Mouse (Mus musculus) left cerebral cortex, adult 18-20 months (tissue): ENCODE results near the gene Pttg1ip. TPM values are rescaled to one million over a fixed set of nuclear protein-coding genes. Genes with fewer than 3 reads are reported as not detected.

Source experiments
- DNase-seq, 2 experiments: peaks; one replicate each; pipeline ENCODE4 v3.0.0; 2021 to 2022; ENCODE audit warnings: low spot score in 2 of 2, mixed read lengths in 1 of 2
- long read RNA-seq, 2 experiments: library from polyadenylated mRNA; stranded (forward); transcript quantifications; one replicate each; pipeline ENCODE4 v2.0.0; 2021
- total RNA-seq, 2 experiments: library from RNA; stranded (reverse); gene quantifications; 2 replicates each; pipeline ENCODE4 v1.2.3; 2021

The Pttg1ip gene
- 10 to 100 TPM; 67.0 to 72.0 TPM for total RNA-seq
- long read RNA-seq, experiment 1, transcript Pttg1ip-201 (6 exons, 2,294 nt), result major isoform, 99 of 118 reads
- long read RNA-seq, experiment 1, partial matches to known transcripts, result 2 of 118 reads
- long read RNA-seq, experiment 1, other reads (novel, unspliced or antisense), result 13 of 118 reads
- long read RNA-seq, experiment 2, transcript Pttg1ip-201 (6 exons, 2,294 nt), result major isoform, 64 of 86 reads
- long read RNA-seq, experiment 2, partial matches to known transcripts, result 3 of 86 reads
- long read RNA-seq, experiment 2, other reads (novel, unspliced or antisense), result 15 of 86 reads

- peak; percentile 91 to 96 for DNase-seq
Measured at GRCm38 (mm10) chr10:77581408-77582284, at the start of gene Pttg1ip. Gene Pttg1ip (plus strand): TSS chr10:77581720.

GRCm38 (mm10) chr10:77532020-77532413, 49.5 kb upstream of the Pttg1ip start:
- DNase-seq, result no peak

- no peak for DNase-seq
Measured at GRCm38 (mm10) chr10:77536727-77537126, 44.8 kb upstream of the Pttg1ip start.

- no peak for DNase-seq
Measured at GRCm38 (mm10) chr10:77537215-77538209, 44.0 kb upstream of the Pttg1ip start.

- DNase-seq, result no peak
Measured at GRCm38 (mm10) chr10:77539320-77539945, 42.1 kb upstream of the Pttg1ip start.

- no peak for DNase-seq
Measured at GRCm38 (mm10) chr10:77540576-77541102, 40.9 kb upstream of the Pttg1ip start.

- no peak for DNase-seq
Measured at GRCm38 (mm10) chr10:77541864-77542666, 39.5 kb upstream of the Pttg1ip start.

GRCm38 (mm10) chr10:77543226-77543625, 38.3 kb upstream of the Pttg1ip start:
- DNase-seq, result peak in 1 of 2 experiments; percentile 21

GRCm38 (mm10) chr10:77544916-77545315, 36.6 kb upstream of the Pttg1ip start:
- DNase-seq, result peak; percentile 75 to 79

GRCm38 (mm10) chr10:77548576-77548975, 32.9 kb upstream of the Pttg1ip start:
- no peak for DNase-seq

GRCm38 (mm10) chr10:77550874-77551273, 30.6 kb upstream of the Pttg1ip start:
- no peak for DNase-seq

- no peak for DNase-seq
Measured at GRCm38 (mm10) chr10:77552162-77552561, 29.4 kb upstream of the Pttg1ip start.

GRCm38 (mm10) chr10:77553285-77553684, 28.2 kb upstream of the Pttg1ip start:
- DNase-seq, result no peak

GRCm38 (mm10) chr10:77554918-77555317, 26.6 kb upstream of the Pttg1ip start:
- DNase-seq, result no peak

- no peak for DNase-seq
Measured at GRCm38 (mm10) chr10:77556631-77557030, 24.9 kb upstream of the Pttg1ip start.

GRCm38 (mm10) chr10:77557641-77558040, 23.9 kb upstream of the Pttg1ip start:
- no peak for DNase-seq

- DNase-seq, result no peak
Measured at GRCm38 (mm10) chr10:77560090-77560489, 21.4 kb upstream of the Pttg1ip start.

GRCm38 (mm10) chr10:77560830-77561229, 20.7 kb upstream of the Pttg1ip start:
- DNase-seq, result no peak

GRCm38 (mm10) chr10:77561508-77561907, 20.0 kb upstream of the Pttg1ip start:
- no peak for DNase-seq
